Mouse (Mus musculus) E14TG2a.4 (cell line): ENCODE data around the gene Acoxl.

Experiments used
- H3K27me3 ChIP-seq: 2 replicates; pipeline ENCODE4 v1.6.1; 2014; ENCODE audit warnings: low read length, control low read depth; ENCODE audit not compliant: insufficient read depth
- H3K36me3 ChIP-seq: 2 replicates; pipeline ENCODE4 v1.6.1; 2014; ENCODE audit warnings: low read length, control low read depth; ENCODE audit not compliant: insufficient read depth
- H3K4me1 ChIP-seq: replicated peaks from 2 replicates; pipeline ENCODE4 v1.6.1; 2014; ENCODE audit warnings: low read depth, low read length, control low read depth
- H3K4me3 ChIP-seq: replicated peaks from 2 replicates; pipeline ENCODE4 v1.5.1; 2014; ENCODE audit warnings: mild to moderate bottlenecking, low read length
- H3K9me3 ChIP-seq: 2 replicates; pipeline ENCODE4 v1.6.1; 2014; ENCODE audit warnings: low read length, control low read depth
- CTCF ChIP-seq: conservative IDR thresholded peaks from 2 replicates; pipeline ENCODE4 v1.5.1; 2014; ENCODE audit warnings: low read length
- NANOG ChIP-seq: IDR thresholded peaks from 2 replicates; pipeline ENCODE4 v1.6.1; 2014; ENCODE audit warnings: borderline replicate concordance, low read length, mixed read lengths
- POU5F1 ChIP-seq: IDR thresholded peaks from 2 replicates; pipeline ENCODE4 v1.6.1; 2014; ENCODE audit warnings: low read length, borderline replicate concordance

The Acoxl gene

GRCm38 (mm10) chr2:128065576-128065975 is 226.9 kb downstream of the Acoxl start:
- Histone ChIP-seq H3K9me3 (no peaks in the 10 kb centered on the region), H3K27me3 (0 out of 2 replicates have a peak, but pooled peaks cover 3% of the 10 kb centered on the region), H3K4me3 (no peak overlapping the region), H3K36me3 (no peaks in the 10 kb centered on the region), H3K4me1 (no peaks in the 10 kb centered on the region)
- TF ChIP-seq NANOG (no peak), POU5F1 (no peak), CTCF (no peak)

DNA sequence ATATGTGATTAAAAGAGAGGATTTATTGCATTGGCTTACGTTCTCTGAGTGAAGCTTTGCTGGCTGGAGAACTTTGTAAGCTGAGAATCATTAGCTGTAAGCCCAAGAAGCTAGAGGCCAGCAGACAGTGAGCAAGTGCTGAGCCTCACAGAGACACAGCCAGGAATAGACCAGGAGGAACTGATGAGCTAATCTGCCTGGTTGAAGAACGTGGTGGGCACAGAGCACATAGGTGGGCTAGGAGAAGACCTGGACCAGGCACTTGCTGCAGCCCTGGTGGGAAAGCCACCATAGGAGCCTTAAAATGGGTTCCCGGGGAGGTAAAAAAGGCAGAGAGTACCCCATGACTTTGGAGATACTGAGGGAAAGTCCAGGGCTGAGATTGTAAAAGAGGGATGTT is 228.5 kb downstream of the Acoxl start:
- Histone ChIP-seq H3K4me3 (no peak overlapping the region), H3K4me1 (no peaks in the 10 kb centered on the region), H3K9me3 (no peaks in the 10 kb centered on the region), H3K36me3 (no peaks in the 10 kb centered on the region), H3K27me3 (0 out of 2 replicates have a peak, but pooled peaks cover 3% of the 10 kb centered on the region)
- TF ChIP-seq CTCF (no peak), NANOG (no peak), POU5F1 (no peak)

- H3K9me3 ChIP-seq = no peaks in the 10 kb centered on the region
- TF ChIP-seq POU5F1 (no peak), NANOG (no peak), CTCF (no peak)
- 0 out of 2 replicates have a peak, but pooled peaks cover 3% of the 10 kb centered on the region for H3K27me3 ChIP-seq
- no peaks in the 10 kb centered on the region for H3K36me3 ChIP-seq
- no peak overlapping the region for H3K4me3 ChIP-seq
- no peaks in the 10 kb centered on the region for H3K4me1 ChIP-seq
These were observed 228.9 kb downstream of the Acoxl start for GRCm38 (mm10) chr2:128067596-128067995.

GRCm38 (mm10) chr2:128068176-128068575 is 229.5 kb downstream of the Acoxl start:
- H3K9me3 ChIP-seq = no peaks in the 10 kb centered on the region
- 0 out of 2 replicates have a peak, but pooled peaks cover 3% of the 10 kb centered on the region for H3K27me3 ChIP-seq
- no peak for TF ChIP-seq POU5F1
- TF ChIP-seq CTCF = no peak
- TF ChIP-seq NANOG = no peak
- no peaks in the 10 kb centered on the region for H3K4me1 ChIP-seq
- no peak overlapping the region for H3K4me3 ChIP-seq
- H3K36me3 ChIP-seq = no peaks in the 10 kb centered on the region

- 0 out of 2 replicates have a peak, but pooled peaks cover 3% of the 10 kb centered on the region for H3K27me3 ChIP-seq
- H3K4me3 ChIP-seq = no peak overlapping the region
- H3K4me1 ChIP-seq = no peaks in the 10 kb centered on the region
- TF ChIP-seq POU5F1 (no peak), CTCF (no peak), NANOG (no peak)
- H3K36me3 ChIP-seq = no peaks in the 10 kb centered on the region
- H3K9me3 ChIP-seq = no peaks in the 10 kb centered on the region
These were observed 230.3 kb downstream of the Acoxl start for GRCm38 (mm10) chr2:128069025-128069424.

GRCm38 (mm10) chr2:128071791-128072190 is 233.1 kb downstream of the Acoxl start:
- H3K4me1 ChIP-seq = no peaks in the 10 kb centered on the region
- no peaks in the 10 kb centered on the region for H3K36me3 ChIP-seq
- H3K4me3 ChIP-seq = no peak overlapping the region
- no peaks in the 10 kb centered on the region for H3K27me3 ChIP-seq
- no peaks in the 10 kb centered on the region for H3K9me3 ChIP-seq
- TF ChIP-seq NANOG = no peak
- no peak for TF ChIP-seq CTCF
- TF ChIP-seq POU5F1 = no peak

- H3K9me3 ChIP-seq = no peaks in the 10 kb centered on the region
- H3K4me3 ChIP-seq = no peak overlapping the region
- no peaks in the 10 kb centered on the region for H3K4me1 ChIP-seq
- H3K27me3 ChIP-seq = no peaks in the 10 kb centered on the region
- H3K36me3 ChIP-seq = no peaks in the 10 kb centered on the region
- TF ChIP-seq POU5F1 (no peak), CTCF (no peak), NANOG (no peak)
These were observed 234.3 kb downstream of the Acoxl start for GRCm38 (mm10) chr2:128072944-128073343.

DNA sequence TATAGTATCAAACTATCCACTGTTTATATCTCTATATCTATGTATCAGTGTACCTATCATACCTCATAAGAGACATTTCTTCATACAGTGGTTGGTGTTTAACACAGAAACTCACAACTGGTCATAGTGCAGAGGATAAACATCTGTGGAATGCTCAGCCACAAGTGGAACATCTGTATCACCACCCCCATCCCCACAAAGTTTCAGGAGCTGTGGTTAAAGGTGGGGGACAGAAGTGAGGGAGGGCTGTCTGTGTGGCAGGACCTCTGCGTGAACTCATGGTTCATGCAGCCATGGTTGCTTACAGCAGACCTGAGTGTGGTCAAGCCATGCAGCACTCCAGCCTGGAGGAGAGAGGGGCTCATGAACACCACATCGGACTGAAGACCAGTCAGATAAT is 234.9 kb downstream of the Acoxl start:
- no peak overlapping the region for H3K4me3 ChIP-seq
- no peaks in the 10 kb centered on the region for H3K4me1 ChIP-seq
- no peaks in the 10 kb centered on the region for H3K27me3 ChIP-seq
- H3K36me3 ChIP-seq = no peaks in the 10 kb centered on the region
- no peak for TF ChIP-seq CTCF
- no peak for TF ChIP-seq POU5F1
- TF ChIP-seq NANOG = no peak
- H3K9me3 ChIP-seq = no peaks in the 10 kb centered on the region

DNA sequence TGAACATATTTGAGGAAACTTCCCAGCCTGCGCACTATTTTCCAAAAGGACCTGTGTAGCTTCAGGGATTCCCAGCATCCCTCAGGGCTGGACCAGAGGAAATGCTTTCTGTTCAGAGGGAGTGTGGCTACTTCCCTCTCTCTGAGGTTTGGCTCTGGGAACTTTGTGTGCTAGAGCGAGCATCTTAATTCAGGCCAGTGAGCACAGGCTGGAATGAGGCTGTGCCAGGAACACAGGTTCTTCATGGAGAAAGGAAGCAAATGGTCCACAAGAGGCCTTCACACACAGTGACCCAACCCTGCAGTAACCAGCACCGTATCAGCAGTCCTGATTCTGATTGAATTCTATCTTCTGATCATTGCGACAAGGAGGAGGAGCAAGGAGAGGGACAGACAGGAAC is 238.3 kb downstream of the Acoxl start:
- Histone ChIP-seq H3K27me3 (no peaks in the 10 kb centered on the region), H3K9me3 (no peaks in the 10 kb centered on the region), H3K4me3 (no peak overlapping the region), H3K36me3 (no peaks in the 10 kb centered on the region), H3K4me1 (no peaks in the 10 kb centered on the region)
- TF ChIP-seq POU5F1 (no peak), NANOG (no peak), CTCF (no peak)
